Mouse (Mus musculus): Measurements from ENCODE around the gene Tnnt2. TPM values are rescaled to one million over a fixed set of nuclear protein-coding genes. Genes with fewer than 3 reads are reported as not detected.

The Tnnt2 gene
- polyA plus RNA-seq, 1 experiment from 2014 or later = 22.5 TPM

GRCm38 (mm10) chr1:135798492-135798891, 37.7 kb upstream of the Tnnt2 start:
- H3K4me3 ChIP-seq (ENCODE audit: low read depth, low read length) = no peak overlapping the region
- no peak overlapping the region for H3K27ac ChIP-seq (ENCODE audit: low read depth, low read length)

GRCm38 (mm10) chr1:135799109-135799627, 37.0 kb upstream of the Tnnt2 start:
- no peak overlapping the region for H3K4me2 ChIP-seq (ENCODE audit: low read depth)
- DNase-seq (ENCODE audit: low spot score) (no peak), ATAC-seq (ENCODE audit: insufficient read depth, low FRiP score, low TSS enrichment) (no peak)
- no peaks in the 10 kb centered on the region for H3K4me1 ChIP-seq (ENCODE audit: control insufficient read depth, insufficient read depth, low read length)
- no peak overlapping the region for H3K27ac ChIP-seq (ENCODE audit: low read depth, low read length)
- H3K36me3 ChIP-seq (ENCODE audit: control insufficient read depth, insufficient read depth, low read length) = no peaks in the 10 kb centered on the region
- WGBS = 60% methylated on average over 8 of the region's 8 CpGs
- H3K27me3 ChIP-seq (ENCODE audit: control insufficient read depth, insufficient read depth, low read length) = no peaks in the 10 kb centered on the region
- H3K4me3 ChIP-seq (ENCODE audit: low read depth, low read length) = no peak overlapping the region
- H3K9ac ChIP-seq (ENCODE audit: low read length) = no peak overlapping the region
- no peaks in the 10 kb centered on the region for H3K9me3 ChIP-seq (ENCODE audit: control insufficient read depth, low read length)

More at GRCm38 (mm10) chr1:135798492-135798891, 37.7 kb upstream of the Tnnt2 start:
- Histone ChIP-seq H3K4me2 (ENCODE audit: low read depth) (no peak overlapping the region), H3K9me3 (ENCODE audit: control insufficient read depth, low read length) (no peaks in the 10 kb centered on the region), H3K9ac (ENCODE audit: low read length) (no peak overlapping the region), H3K27me3 (ENCODE audit: control insufficient read depth, insufficient read depth, low read length) (no peaks in the 10 kb centered on the region), H3K36me3 (ENCODE audit: control insufficient read depth, insufficient read depth, low read length) (no peaks in the 10 kb centered on the region), H3K4me1 (ENCODE audit: control insufficient read depth, insufficient read depth, low read length) (0 out of 2 replicates have a peak, but pooled peaks cover 1% of the 10 kb centered on the region)
- 88% methylated on average over 1 of the region's 1 CpGs for WGBS
- ATAC-seq (ENCODE audit: insufficient read depth, low FRiP score, low TSS enrichment) (no peak), DNase-seq (ENCODE audit: low spot score) (no peak)

- no peaks in the 10 kb centered on the region for H3K36me3 ChIP-seq (ENCODE audit: control insufficient read depth, insufficient read depth, low read length)
- H3K4me2 ChIP-seq (ENCODE audit: low read depth) = no peak overlapping the region
- H3K9me3 ChIP-seq (ENCODE audit: control insufficient read depth, low read length) = no peaks in the 10 kb centered on the region
- no peaks in the 10 kb centered on the region for H3K4me1 ChIP-seq (ENCODE audit: control insufficient read depth, insufficient read depth, low read length)
- no peak overlapping the region for H3K27ac ChIP-seq (ENCODE audit: low read depth, low read length)
- no peak for ATAC-seq (ENCODE audit: insufficient read depth, low FRiP score, low TSS enrichment)
- no peaks in the 10 kb centered on the region for H3K27me3 ChIP-seq (ENCODE audit: control insufficient read depth, insufficient read depth, low read length)
- DNase-seq (ENCODE audit: low spot score) = no peak
- no peak overlapping the region for H3K9ac ChIP-seq (ENCODE audit: low read length)
- no peak overlapping the region for H3K4me3 ChIP-seq (ENCODE audit: low read depth, low read length)
- WGBS = 53% methylated on average over 8 of the region's 8 CpGs
Measured at GRCm38 (mm10) chr1:135800192-135800950, 35.8 kb upstream of the Tnnt2 start.

GRCm38 (mm10) chr1:135807546-135807945, 28.6 kb upstream of the Tnnt2 start:
- Histone ChIP-seq H3K4me1 (ENCODE audit: control insufficient read depth, insufficient read depth, low read length) (no peaks in the 10 kb centered on the region), H3K9ac (ENCODE audit: low read length) (no peak overlapping the region), H3K4me2 (ENCODE audit: low read depth) (no peak overlapping the region), H3K9me3 (ENCODE audit: control insufficient read depth, low read length) (no peaks in the 10 kb centered on the region), H3K27ac (ENCODE audit: low read depth, low read length) (no peak overlapping the region), H3K4me3 (ENCODE audit: low read depth, low read length) (no peak overlapping the region), H3K36me3 (ENCODE audit: control insufficient read depth, insufficient read depth, low read length) (no peaks in the 10 kb centered on the region), H3K27me3 (ENCODE audit: control insufficient read depth, insufficient read depth, low read length) (no peaks in the 10 kb centered on the region)
- no peak for DNase-seq (ENCODE audit: low spot score)
- WGBS = 27% methylated on average over 10 of the region's 10 CpGs
- ATAC-seq (ENCODE audit: insufficient read depth, low FRiP score, low TSS enrichment) = no peak

GRCm38 (mm10) chr1:135810180-135810579, 26.0 kb upstream of the Tnnt2 start:
- no peaks in the 10 kb centered on the region for H3K36me3 ChIP-seq (ENCODE audit: control insufficient read depth, insufficient read depth, low read length)
- no peak overlapping the region for H3K9ac ChIP-seq (ENCODE audit: low read length)
- no peak overlapping the region for H3K4me3 ChIP-seq (ENCODE audit: low read depth, low read length)
- no peak overlapping the region for H3K4me2 ChIP-seq (ENCODE audit: low read depth)
- no peaks in the 10 kb centered on the region for H3K27me3 ChIP-seq (ENCODE audit: control insufficient read depth, insufficient read depth, low read length)
- no peaks in the 10 kb centered on the region for H3K4me1 ChIP-seq (ENCODE audit: control insufficient read depth, insufficient read depth, low read length)
- ATAC-seq (ENCODE audit: insufficient read depth, low FRiP score, low TSS enrichment) = no peak
- WGBS = 35% methylated on average over 2 of the region's 2 CpGs
- no peak overlapping the region for H3K27ac ChIP-seq (ENCODE audit: low read depth, low read length)
- H3K9me3 ChIP-seq (ENCODE audit: control insufficient read depth, low read length) = no peaks in the 10 kb centered on the region
- DNase-seq (ENCODE audit: low spot score) = no peak

GRCm38 (mm10) chr1:135811016-135811646, 25.0 kb upstream of the Tnnt2 start:
- no peak overlapping the region for H3K4me3 ChIP-seq (ENCODE audit: low read depth, low read length)
- no peak for ATAC-seq (ENCODE audit: insufficient read depth, low FRiP score, low TSS enrichment)
- no peak overlapping the region for H3K9ac ChIP-seq (ENCODE audit: low read length)
- no peaks in the 10 kb centered on the region for H3K27me3 ChIP-seq (ENCODE audit: control insufficient read depth, insufficient read depth, low read length)
- WGBS = 28% methylated on average over 7 of the region's 7 CpGs
- H3K4me2 ChIP-seq (ENCODE audit: low read depth) = no peak overlapping the region
- DNase-seq (ENCODE audit: low spot score) = peak; percentile 83
- no peaks in the 10 kb centered on the region for H3K9me3 ChIP-seq (ENCODE audit: control insufficient read depth, low read length)
- H3K27ac ChIP-seq (ENCODE audit: low read depth, low read length) = no peak overlapping the region
- H3K4me1 ChIP-seq (ENCODE audit: control insufficient read depth, insufficient read depth, low read length) = no peaks in the 10 kb centered on the region
- H3K36me3 ChIP-seq (ENCODE audit: control insufficient read depth, insufficient read depth, low read length) = no peaks in the 10 kb centered on the region

GRCm38 (mm10) chr1:135812205-135812604, 23.9 kb upstream of the Tnnt2 start:
- no peak for DNase-seq (ENCODE audit: low spot score)

GRCm38 (mm10) chr1:135812618-135813017, 23.5 kb upstream of the Tnnt2 start:
- Histone ChIP-seq H3K4me3 (ENCODE audit: low read depth, low read length) (no peak overlapping the region), H3K4me1 (ENCODE audit: control insufficient read depth, insufficient read depth, low read length) (no peaks in the 10 kb centered on the region), H3K4me2 (ENCODE audit: low read depth) (no peak overlapping the region), H3K27me3 (ENCODE audit: control insufficient read depth, insufficient read depth, low read length) (peaks cover 9% of the 10 kb centered on the region), H3K36me3 (ENCODE audit: control insufficient read depth, insufficient read depth, low read length) (no peaks in the 10 kb centered on the region), H3K27ac (ENCODE audit: low read depth, low read length) (no peak overlapping the region), H3K9ac (ENCODE audit: low read length) (no peak overlapping the region), H3K9me3 (ENCODE audit: control insufficient read depth, low read length) (no peaks in the 10 kb centered on the region)
- no peak for DNase-seq (ENCODE audit: low spot score)
- no peak for ATAC-seq (ENCODE audit: insufficient read depth, low FRiP score, low TSS enrichment)
- 67% methylated on average over 2 of the region's 2 CpGs for WGBS

More at GRCm38 (mm10) chr1:135812205-135812604, 23.9 kb upstream of the Tnnt2 start:
- H3K4me1 ChIP-seq (ENCODE audit: control insufficient read depth, insufficient read depth, low read length) = no peaks in the 10 kb centered on the region
- no peak overlapping the region for H3K27ac ChIP-seq (ENCODE audit: low read depth, low read length)
- H3K9me3 ChIP-seq (ENCODE audit: control insufficient read depth, low read length) = no peaks in the 10 kb centered on the region
- H3K4me2 ChIP-seq (ENCODE audit: low read depth) = no peak overlapping the region
- H3K27me3 ChIP-seq (ENCODE audit: control insufficient read depth, insufficient read depth, low read length) = peaks cover 5% of the 10 kb centered on the region
- H3K36me3 ChIP-seq (ENCODE audit: control insufficient read depth, insufficient read depth, low read length) = no peaks in the 10 kb centered on the region
- H3K9ac ChIP-seq (ENCODE audit: low read length) = no peak overlapping the region
- no peak for ATAC-seq (ENCODE audit: insufficient read depth, low FRiP score, low TSS enrichment)
- WGBS = 87% methylated on average over 3 of the region's 3 CpGs
- H3K4me3 ChIP-seq (ENCODE audit: low read depth, low read length) = no peak overlapping the region

- no peak for ATAC-seq (ENCODE audit: insufficient read depth, low FRiP score, low TSS enrichment)
- DNase-seq (ENCODE audit: low spot score) = no peak
- no peak overlapping the region for H3K4me3 ChIP-seq (ENCODE audit: low read depth, low read length)
- H3K4me2 ChIP-seq (ENCODE audit: low read depth) = no peak overlapping the region
- no peaks in the 10 kb centered on the region for H3K4me1 ChIP-seq (ENCODE audit: control insufficient read depth, insufficient read depth, low read length)
- no peaks in the 10 kb centered on the region for H3K36me3 ChIP-seq (ENCODE audit: control insufficient read depth, insufficient read depth, low read length)
- H3K27me3 ChIP-seq (ENCODE audit: control insufficient read depth, insufficient read depth, low read length) = peaks cover 14% of the 10 kb centered on the region
- H3K9me3 ChIP-seq (ENCODE audit: control insufficient read depth, low read length) = no peaks in the 10 kb centered on the region
- no peak overlapping the region for H3K9ac ChIP-seq (ENCODE audit: low read length)
- WGBS = 75% methylated on average over 4 of the region's 4 CpGs
- no peak overlapping the region for H3K27ac ChIP-seq (ENCODE audit: low read depth, low read length)
Measured at GRCm38 (mm10) chr1:135813071-135813470, 23.1 kb upstream of the Tnnt2 start.
